Mouse (Mus musculus) E14TG2a.4 (cell line): ENCODE results near the gene Arhgef16.

Experiments used
- CTCF ChIP-seq: conservative IDR thresholded peaks from 2 replicates; pipeline ENCODE4 v1.5.1; 2014; ENCODE audit warnings: low read length
- NANOG ChIP-seq: IDR thresholded peaks from 2 replicates; pipeline ENCODE4 v1.6.1; 2014; ENCODE audit warnings: borderline replicate concordance, low read length, mixed read lengths

GRCm38 (mm10) chr4:154236001-154236400 is 65.5 kb downstream of the Arhgef16 start:
- TF ChIP-seq CTCF (no peak), NANOG (no peak)
